Mouse (Mus musculus) hematopoietic stem cell, adult 5-6 weeks (primary cell): ENCODE measurements around the gene Tor4a. TPM values are rescaled to one million over a fixed set of nuclear protein-coding genes. Genes with fewer than 3 reads are reported as not detected.

Experiments used
- ATAC-seq, 2 experiments: fragments of 125-278 bp in 1 of 2; replicated peaks in 1 of 2; 2 replicates each; pipeline ENCODE4 v1.8.0; 2016 to 2017; ENCODE audit warnings: inconsistent platforms in 2 of 2, mild to moderate bottlenecking in 2 of 2, moderate number of reproducible peaks in 2 of 2, low read depth in 1 of 2, moderate TSS enrichment in 1 of 2; ENCODE audit not compliant: low FRiP score in 2 of 2, poor library complexity in 2 of 2, severe bottlenecking in 2 of 2, insufficient read depth in 1 of 2, low TSS enrichment in 1 of 2
- total RNA-seq: library from RNA; stranded (forward); fragments of 172-1452, 232-1000 nt; gene quantifications from 2 replicates; pipeline ENCODE4 v1.2.3, GENCODE M21; 2017

Gene Tor4a
- total RNA-seq, 1 experiment from 2014 or later = 30.0 TPM

DNA sequence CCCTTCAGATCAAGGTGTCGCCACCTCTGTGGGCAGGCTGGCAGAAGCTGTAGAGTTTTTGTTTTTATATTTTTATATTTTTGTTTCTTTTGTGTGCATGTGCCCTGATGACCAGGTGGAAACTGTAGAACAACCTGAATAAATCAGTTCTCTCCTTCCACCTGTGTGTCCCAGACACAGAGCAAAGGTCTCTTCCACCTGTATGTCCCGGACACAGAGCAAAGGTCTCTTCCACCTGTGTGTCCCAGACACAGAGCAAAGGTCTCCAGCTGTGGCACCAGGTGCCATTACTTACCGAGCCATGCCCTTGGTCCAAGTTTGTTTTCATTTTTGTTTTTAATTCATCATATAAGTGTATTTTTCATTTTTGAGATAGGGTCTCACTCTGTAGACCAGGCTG lies 40.5 kb downstream of the Tor4a start:
- no peak for ATAC-seq

DNA sequence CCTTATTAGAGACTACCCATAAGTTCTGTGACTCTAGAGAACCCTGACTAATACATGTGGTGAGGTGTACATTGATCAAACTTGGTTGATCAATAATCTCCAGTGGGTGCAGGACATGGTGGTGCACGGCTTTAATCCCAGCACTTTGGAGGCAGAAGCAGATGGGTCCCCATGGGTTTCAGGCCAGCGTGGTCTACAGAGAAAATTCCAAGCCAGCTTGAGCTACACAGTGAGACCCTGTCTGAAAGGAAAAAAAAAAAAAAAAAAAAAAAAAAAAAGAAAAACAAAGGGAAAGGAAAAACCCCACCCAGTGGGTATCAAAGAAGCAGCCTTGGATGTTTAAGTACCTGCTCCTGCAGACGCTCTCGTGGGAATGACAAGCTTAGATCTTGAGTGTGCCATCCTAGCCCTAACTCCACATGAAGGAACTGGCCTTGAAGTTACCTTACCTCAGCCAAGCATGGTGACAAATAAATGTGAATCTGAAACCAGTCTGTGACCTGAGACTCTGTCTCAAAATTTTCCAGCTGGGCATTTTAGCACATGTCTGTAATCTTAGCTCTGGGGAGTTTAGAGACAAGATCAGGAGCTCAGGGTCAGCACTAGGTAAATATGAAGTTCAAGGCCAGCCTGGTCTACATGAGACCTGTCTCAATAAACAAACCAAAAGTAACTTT lies 45.3 kb downstream of the Tor4a start:
- ATAC-seq = no peak

DNA sequence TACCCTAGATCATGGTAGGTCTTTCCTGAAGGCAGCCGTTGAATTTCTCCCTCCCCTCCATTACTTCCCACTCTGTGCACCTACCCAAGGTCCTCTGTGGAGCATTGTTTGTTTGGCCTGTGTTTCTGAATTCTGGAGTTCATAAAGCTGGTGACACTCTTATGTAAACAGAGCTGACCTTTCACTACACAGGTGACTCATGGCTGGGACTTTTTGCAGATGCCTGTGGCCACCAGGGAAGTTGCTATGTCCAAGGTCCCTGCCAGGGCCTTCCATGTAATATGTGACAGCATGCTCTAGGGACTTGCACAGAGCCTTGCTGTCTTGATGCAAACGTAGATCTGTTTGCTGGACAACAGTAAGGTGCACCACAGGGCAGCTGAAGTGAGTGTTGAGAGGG lies 47.0 kb downstream of the Tor4a start:
- ATAC-seq = no peak

DNA sequence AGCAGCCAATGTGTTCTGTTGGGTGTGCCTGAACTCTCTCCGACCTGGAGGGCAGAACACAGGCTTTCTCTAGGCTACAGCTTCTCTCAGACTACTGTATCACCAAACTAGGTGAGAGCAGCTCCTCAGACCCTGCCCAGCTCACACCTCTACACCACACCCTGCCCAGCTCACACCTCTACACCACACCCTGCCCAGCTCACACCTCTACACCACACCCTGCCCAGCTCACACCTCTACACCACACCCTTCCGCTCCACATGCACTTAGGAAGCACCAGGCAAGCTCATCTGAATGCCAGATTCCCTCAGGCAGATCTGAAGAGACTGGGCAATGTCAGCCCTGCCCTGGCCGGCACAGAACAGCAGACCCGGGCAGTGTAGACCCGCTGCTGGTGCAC lies 48.8 kb downstream of the Tor4a start:
- no peak for ATAC-seq

DNA sequence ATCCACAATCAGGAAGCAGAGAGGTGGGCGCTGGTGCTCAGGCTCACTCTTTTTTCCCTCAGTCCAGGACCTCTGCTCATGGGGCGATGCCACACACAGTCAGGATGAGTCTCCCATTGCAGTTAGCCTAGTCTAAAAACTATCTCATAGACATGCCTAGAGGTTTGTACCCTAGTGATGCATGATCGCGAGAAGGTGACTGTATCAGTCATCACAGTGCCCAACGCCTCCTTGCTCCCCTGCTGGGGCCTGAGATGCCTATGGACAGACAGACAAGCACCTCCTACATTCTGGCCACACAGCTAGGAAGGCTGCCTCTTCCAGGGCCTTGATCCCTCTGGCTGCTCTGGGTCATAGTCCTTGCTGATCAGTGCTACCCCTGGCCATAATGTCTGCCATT lies 49.3 kb downstream of the Tor4a start:
- no peak for ATAC-seq

DNA sequence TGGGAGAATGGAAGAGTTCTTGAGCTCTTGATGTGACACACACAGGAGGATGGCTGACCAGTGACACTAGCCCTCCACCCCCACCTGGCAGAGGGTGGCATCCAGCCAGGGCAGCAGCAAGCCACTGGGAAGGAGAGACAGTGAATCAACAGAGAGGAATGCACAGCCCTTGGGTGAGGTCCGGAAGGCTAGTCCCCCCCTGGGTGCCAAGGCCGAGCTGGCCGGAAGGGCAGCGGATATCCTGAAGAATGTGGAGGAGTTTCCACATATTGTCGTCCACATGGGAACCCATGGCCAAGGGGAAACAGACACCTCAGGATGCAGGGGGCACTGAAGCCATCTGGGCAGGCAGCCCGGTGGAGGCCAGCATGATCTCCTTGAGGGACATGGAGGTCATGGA lies 51.3 kb downstream of the Tor4a start:
- ATAC-seq = no peak

Other genes starting within 250 kb of the Tor4a start
- gene Zmynd19, start 247.1 kb downstream of the Tor4a start, total RNA-seq = 39.8 and 53.3 TPM in 2 replicates
- gene Dph7, start 234.5 kb downstream of the Tor4a start, total RNA-seq = 22.3 and 28.9 TPM in 2 replicates
- gene Mrpl41, start 221.8 kb downstream of the Tor4a start, total RNA-seq = 67.4 and 81.5 TPM in 2 replicates
- gene Pnpla7, start 220.9 kb downstream of the Tor4a start, total RNA-seq = 41.2 and 70.3 TPM in 2 replicates
- gene Nsmf, start 142.5 kb downstream of the Tor4a start, total RNA-seq = 16.0 and 28.9 TPM in 2 replicates
- not detected in 2 replicates for gene Entpd8, start 116.6 kb downstream of the Tor4a start, total RNA-seq
- gene Noxa1, start 101.7 kb downstream of the Tor4a start, total RNA-seq = 1.0 TPM in 1 of 2 replicates, not detected in the other
- 2.6 and 4.4 TPM in 2 replicates for gene Nrarp, start 16.1 kb downstream of the Tor4a start, total RNA-seq
- gene Nelfb, start 14.6 kb upstream of the Tor4a start, total RNA-seq = 40.1 and 53.5 TPM in 2 replicates
- not detected in 2 replicates for gene Stpg3, start 17.8 kb upstream of the Tor4a start, total RNA-seq
- not detected in 2 replicates for gene Fam166a, start 21.9 kb upstream of the Tor4a start, total RNA-seq
- gene Tubb4b, start 27.8 kb upstream of the Tor4a start, total RNA-seq = 426 and 473 TPM in 2 replicates
- 0.81 TPM in 1 of 2 replicates, not detected in the other for gene Slc34a3, start 37.5 kb upstream of the Tor4a start, total RNA-seq
- gene Rnf224, start 39.9 kb upstream of the Tor4a start, total RNA-seq = not detected in 2 replicates
- gene Rnf208, start 45.4 kb upstream of the Tor4a start, total RNA-seq = 0.50 TPM in 1 of 2 replicates, not detected in the other
- not detected in 2 replicates for gene Cysrt1, start 45.6 kb upstream of the Tor4a start, total RNA-seq
- 1.4 and 5.1 TPM in 2 replicates for gene AL732309.1, start 50.0 kb upstream of the Tor4a start, total RNA-seq
- gene Tmem203, start 58.6 kb upstream of the Tor4a start, total RNA-seq = 9.9 and 10.8 TPM in 2 replicates
- gene Tprn, start 65.7 kb upstream of the Tor4a start, total RNA-seq = 8.2 and 10.6 TPM in 2 replicates
- 46.4 and 82.9 TPM in 2 replicates for gene Ssna1, start 75.6 kb upstream of the Tor4a start, total RNA-seq
- 39.0 and 46.9 TPM in 2 replicates for gene Anapc2, start 75.6 kb upstream of the Tor4a start, total RNA-seq
- gene Tmem210, start 91.3 kb upstream of the Tor4a start, total RNA-seq = not detected in 2 replicates
- not detected in 2 replicates for gene Lrrc26, start 93.0 kb upstream of the Tor4a start, total RNA-seq
- not detected in 2 replicates for gene Grin1, start 122.3 kb upstream of the Tor4a start, total RNA-seq
- gene Man1b1, start 135.5 kb upstream of the Tor4a start, total RNA-seq = 60.9 and 70.9 TPM in 2 replicates
- gene Dpp7, start 159.5 kb upstream of the Tor4a start, total RNA-seq = 11.9 and 31.6 TPM in 2 replicates
- 8.2 and 12.6 TPM in 2 replicates for gene Uap1l1, start 168.8 kb upstream of the Tor4a start, total RNA-seq
- gene Sapcd2, start 175.4 kb upstream of the Tor4a start, total RNA-seq = 3.3 and 12.1 TPM in 2 replicates
- gene Entpd2, start 199.0 kb upstream of the Tor4a start, total RNA-seq = not detected in 2 replicates
- 0.74 and 2.3 TPM in 2 replicates for gene Npdc1, start 202.5 kb upstream of the Tor4a start, total RNA-seq
- 23.6 and 28.5 TPM in 2 replicates for gene Fut7, start 226.4 kb upstream of the Tor4a start, total RNA-seq
- 52.7 and 57.5 TPM in 2 replicates for gene Abca2, start 231.8 kb upstream of the Tor4a start, total RNA-seq